Mouse (Mus musculus): ENCODE measurements at regions not wholly inside any gene's neighbourhood (a gene's known extent, or its start where the extent isn't known, plus 50 kb on each side); places are given as distances from the start of the nearest gene placed in this dataset.

DNA sequence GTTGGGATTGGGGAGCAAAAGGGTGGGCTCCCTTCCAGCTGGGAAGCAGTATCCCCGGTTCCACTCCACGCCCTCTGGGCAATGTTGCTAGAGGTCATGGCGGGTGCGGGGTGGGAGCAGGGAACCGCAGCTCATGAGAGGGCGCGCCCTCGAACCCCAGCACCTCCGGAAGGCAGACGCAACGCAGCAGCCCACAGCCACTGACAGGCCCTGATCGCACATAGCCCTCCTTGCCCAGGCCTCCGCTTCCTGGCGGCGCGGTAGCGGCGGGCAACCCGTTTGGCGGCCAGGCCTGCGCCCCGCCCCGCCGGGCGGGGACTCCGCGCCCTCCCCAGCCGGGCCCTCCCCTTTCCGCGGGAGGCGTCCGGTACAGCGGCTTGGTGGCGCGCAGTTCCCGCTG is 464.4 kb upstream of the Gm21863 start:
- DNase-seq = peak; percentile 58

All from heart, adult 11 months (tissue).